Mouse (Mus musculus): ENCODE data around the gene Insl3.

- no peak for TF ChIP-seq MAX (IDR thresholded peaks at IDR 0.05)
- TF ChIP-seq USF1 (IDR thresholded peaks at IDR 0.05; ENCODE audit: low read depth) = no peak
- TF ChIP-seq CEBPB (IDR thresholded peaks at IDR 0.05; ENCODE audit: low read depth) = no peak
These were observed 18.9 kb downstream of the Insl3 start for GRCm38 (mm10) chr8:71707874-71708273.

Data from C2C12 (cell line).